Mouse (Mus musculus) brain, embryonic 18.5 days (tissue): ENCODE measurements around the gene Cramp1l.

ENCODE experiments used
- DNase-seq: peaks from one replicate; pipeline ENCODE4 v3.0.0-alpha.2; 2012; ENCODE audit warnings: low read depth, low spot score

Cramp1l gene

GRCm38 (mm10) chr17:25015655-25016291 is at the start of gene Cramp1l, which contains the start of gene Ift140:
TSS of gene Cramp1l (minus strand) at chr17:25015788.
TSS of gene Ift140 (plus strand) at chr17:25016085.
- peak; percentile 99 for DNase-seq

GRCm38 (mm10) chr17:25065189-25065588 is 49.6 kb upstream of the Cramp1l start:
- DNase-seq, result no peak

- no peak for DNase-seq
Observed at GRCm38 (mm10) chr17:25064351-25064750, 48.8 kb upstream of the Cramp1l start.

GRCm38 (mm10) chr17:25063872-25064271 is 48.3 kb upstream of the Cramp1l start:
- no peak for DNase-seq

GRCm38 (mm10) chr17:25063261-25063660 is 47.7 kb upstream of the Cramp1l start:
- DNase-seq, result no peak

- no peak for DNase-seq
Observed at GRCm38 (mm10) chr17:25057041-25057440, 41.5 kb upstream of the Cramp1l start.

- no peak for DNase-seq
Observed at GRCm38 (mm10) chr17:25053274-25053673, 37.7 kb upstream of the Cramp1l start.

- DNase-seq, result no peak
Observed at GRCm38 (mm10) chr17:25047143-25047542, 31.6 kb upstream of the Cramp1l start.

- DNase-seq, result no peak
Observed at GRCm38 (mm10) chr17:25045281-25045680, 29.7 kb upstream of the Cramp1l start.

GRCm38 (mm10) chr17:25044879-25045278 is 29.3 kb upstream of the Cramp1l start:
- DNase-seq, result no peak

- DNase-seq, result no peak
Observed at GRCm38 (mm10) chr17:25036183-25036582, 20.6 kb upstream of the Cramp1l start.

GRCm38 (mm10) chr17:25016292-25017132 is 924 bp upstream of the Cramp1l start:
- DNase-seq, result no peak

GRCm38 (mm10) chr17:25014841-25015570 is 582 bp downstream of the Cramp1l start:
- no peak for DNase-seq

GRCm38 (mm10) chr17:25013606-25014501 is 1.7 kb downstream of the Cramp1l start:
- DNase-seq, result no peak

- DNase-seq, result no peak
Observed at GRCm38 (mm10) chr17:25007480-25007879, 8.1 kb downstream of the Cramp1l start.

- DNase-seq, result no peak
Observed at GRCm38 (mm10) chr17:25005102-25005501, 10.5 kb downstream of the Cramp1l start.

- no peak for DNase-seq
Observed at GRCm38 (mm10) chr17:24994721-24995120, 20.9 kb downstream of the Cramp1l start.

- DNase-seq, result no peak
Observed at GRCm38 (mm10) chr17:24987221-24987620, 28.4 kb downstream of the Cramp1l start.

GRCm38 (mm10) chr17:24960852-24961715 is 54.5 kb downstream of the Cramp1l start:
- DNase-seq, result no peak
